Mouse (Mus musculus) right cerebral cortex, adult 18-20 months (tissue): ENCODE data around the gene Smpd2.

ENCODE experiments used
- DNase-seq: peaks from one replicate; pipeline ENCODE4 v3.0.0; 2022; ENCODE audit warnings: mixed read lengths

The Smpd2 gene

DNA sequence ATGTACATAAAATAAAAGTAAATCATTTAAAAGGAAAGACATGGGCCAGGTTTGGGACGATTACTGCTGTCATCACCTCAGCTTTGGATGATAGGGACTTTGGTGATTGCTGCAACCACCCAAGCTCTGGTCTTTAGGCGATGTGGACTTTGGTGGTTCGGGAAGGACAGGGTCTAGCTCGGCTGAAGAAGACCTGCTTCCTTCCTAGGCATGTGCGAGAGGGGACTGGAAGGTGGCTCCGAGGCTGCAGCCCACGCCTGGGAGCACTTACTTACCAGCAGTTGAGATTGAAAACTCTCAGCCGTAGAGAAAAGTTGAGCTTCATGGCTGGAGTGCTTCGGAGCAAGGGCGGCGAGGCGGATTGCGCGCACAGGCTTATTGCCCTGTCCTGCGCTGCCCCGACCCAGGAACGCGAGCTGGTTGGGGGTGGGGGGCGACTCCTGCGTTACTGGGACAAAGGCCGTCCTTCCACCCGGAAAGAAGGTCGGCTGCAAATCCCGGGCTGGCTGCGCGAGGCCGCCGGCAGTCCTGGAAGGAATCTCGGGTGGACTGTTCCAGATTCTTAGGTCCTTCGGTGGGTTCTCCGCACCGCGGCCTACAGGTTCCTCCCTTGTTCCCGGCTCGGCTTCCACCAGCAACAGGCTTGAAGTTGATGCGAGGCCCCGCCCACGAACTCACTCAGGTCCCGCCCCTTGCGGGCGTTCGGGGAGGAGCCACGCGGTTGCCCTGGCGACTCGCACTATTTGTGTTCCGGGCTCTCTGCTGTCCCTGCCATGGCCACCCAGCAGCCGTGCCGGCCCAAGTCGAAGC lies at the start of gene Smpd2, which contains the start of gene Ppil6:
Smpd2 (minus strand) TSS at position 662 of the 810 bp plus-strand sequence.
Ppil6 (plus strand) TSS at position 732 of the 810 bp plus-strand sequence.
- peak; percentile 94 for DNase-seq

DNA sequence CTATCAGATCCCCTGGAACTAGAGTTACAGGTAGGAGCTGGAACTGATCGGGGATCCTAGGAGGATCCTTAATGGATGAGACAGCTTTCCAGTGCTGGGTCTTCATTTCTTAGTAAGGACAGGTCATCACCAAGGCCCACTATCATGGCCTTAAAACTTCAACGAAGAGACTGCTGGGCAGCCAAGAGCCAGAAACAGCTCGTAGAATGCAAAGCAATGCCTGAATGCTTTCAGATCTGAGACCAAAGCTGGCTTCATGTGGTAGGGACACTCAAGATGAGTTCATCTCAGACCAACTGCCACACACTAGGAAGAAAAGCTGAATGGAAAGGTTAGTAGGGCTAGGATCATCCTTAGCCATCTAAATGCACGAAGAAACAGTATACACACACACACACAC lies 48.8 kb upstream of the Smpd2 start:
- no peak for DNase-seq

DNA sequence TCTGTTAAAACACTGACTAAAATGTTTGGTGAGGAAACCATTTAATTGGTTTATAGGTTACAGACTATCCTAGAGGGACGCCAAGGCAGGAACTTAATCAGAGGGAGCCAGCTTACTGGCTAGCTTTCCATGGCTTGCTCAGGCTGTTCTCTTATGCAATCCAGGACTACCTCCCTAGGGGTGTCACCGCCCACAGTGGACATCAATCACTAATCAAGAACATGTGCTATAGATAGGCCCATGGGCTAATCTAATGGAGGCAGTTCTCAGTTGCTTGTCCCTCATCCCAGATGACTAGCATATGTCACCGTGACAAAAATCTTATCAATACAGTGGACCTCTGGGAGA lies 47.8 kb upstream of the Smpd2 start:
- no peak for DNase-seq

DNA sequence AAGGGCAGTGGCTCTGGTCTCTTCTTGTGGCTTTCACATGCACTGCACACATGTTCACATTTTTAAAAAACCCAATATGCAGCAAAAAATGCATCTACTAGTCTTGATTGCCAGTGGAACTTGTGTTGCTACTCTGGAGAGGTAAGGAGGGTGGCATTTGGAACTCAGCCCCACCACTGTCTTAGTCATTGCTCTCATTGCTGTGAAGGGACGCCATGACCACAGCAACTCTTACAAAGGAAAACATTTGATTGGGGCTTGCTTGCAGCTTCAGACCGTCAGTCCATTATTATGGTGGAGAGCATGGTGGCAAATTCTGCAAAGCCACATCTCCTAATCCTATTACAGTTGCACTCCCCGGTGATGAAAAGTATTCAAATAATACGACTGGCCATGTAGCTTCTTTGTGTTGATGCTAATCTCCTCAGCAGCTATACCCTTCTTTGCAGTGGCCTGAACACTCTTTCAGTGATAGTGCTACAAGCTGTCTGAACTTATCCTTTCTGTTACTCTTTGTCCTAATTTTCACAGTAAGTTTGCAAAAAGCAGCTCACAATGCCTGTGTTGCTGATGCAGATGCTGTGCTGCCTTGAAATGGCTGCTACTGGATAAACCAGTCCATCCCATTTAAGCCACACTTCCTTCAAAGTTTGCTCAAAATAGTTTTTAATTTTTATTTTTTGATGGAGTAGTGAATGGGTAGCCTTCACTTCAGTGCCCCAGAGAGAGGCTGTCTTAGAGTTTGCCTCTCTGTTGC lies 47.2 kb upstream of the Smpd2 start:
- no peak for DNase-seq

DNA sequence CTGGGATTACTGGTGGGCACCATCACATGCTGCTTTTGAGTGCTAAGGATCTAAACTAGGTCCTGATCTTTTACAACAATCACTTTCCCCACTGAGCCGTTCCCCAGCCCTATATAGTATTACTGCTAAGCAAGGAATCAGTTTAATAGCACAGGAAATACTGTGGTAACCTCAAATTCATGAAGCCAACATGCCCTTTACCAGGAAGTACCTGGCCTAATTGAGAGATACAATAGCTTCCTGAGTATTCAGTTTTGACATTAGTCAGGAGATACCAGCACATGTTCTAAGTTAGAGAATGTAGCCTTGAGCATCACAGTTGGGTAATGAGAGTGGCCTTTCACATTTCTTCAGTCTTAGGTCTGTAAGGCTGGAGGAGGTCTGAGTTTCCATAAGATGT lies 46.5 kb upstream of the Smpd2 start:
- DNase-seq = no peak

DNA sequence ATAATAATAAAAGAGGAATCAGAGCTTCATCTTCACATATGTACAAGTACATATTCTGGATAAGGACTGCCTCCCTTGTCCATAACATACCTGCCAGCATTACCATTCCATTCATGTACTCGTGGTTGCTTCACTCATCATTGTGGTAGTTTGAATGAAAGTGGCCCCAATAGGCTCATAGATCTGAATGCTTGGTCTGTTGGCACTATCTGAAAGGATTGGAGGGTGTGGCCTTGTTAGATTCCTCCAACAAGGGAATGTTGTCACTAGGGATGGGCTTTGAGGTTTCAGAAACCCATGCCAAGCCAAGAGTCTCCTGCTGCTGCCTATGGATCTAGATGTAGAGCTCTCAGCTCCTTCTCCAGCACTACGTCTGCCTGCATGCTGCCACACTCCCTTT lies 45.8 kb upstream of the Smpd2 start:
- DNase-seq = no peak

DNA sequence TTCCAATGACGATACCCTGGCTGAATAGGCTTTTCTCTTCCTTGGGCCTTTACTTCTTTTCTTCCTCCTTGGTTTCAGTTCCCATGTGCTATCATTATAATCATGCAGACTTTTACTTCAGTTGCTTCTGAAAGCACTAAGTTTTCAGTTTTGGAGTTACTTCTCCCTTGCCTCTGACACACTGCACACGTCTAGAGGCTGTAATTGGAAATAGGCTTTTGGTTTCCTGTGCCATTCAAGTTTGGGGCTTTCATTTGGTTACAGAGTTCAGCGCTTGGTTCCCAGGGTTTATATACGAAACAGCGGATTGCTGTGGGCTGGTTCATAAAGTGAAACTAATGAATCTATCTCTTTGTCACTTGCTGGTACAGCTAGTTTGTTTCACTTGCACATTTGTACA lies 39.8 kb upstream of the Smpd2 start:
- no peak for DNase-seq

DNA sequence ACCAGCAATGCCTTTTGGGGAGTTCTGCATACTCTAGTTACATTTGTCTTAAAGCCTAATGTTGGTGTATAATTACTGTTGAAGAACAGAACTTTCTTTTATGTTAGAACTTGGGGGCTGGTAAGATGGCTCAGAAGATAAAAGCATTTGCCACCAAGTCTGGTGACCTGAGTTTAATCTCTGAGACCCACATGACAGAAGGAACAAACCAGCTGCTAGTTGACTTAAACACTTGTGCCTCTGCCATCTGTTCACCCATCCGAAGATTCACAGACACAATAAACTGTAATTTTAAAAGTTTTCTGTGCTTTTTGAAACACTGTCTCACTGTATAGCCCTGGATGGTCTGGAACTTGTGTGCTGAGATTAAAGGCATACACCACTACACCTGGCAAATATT lies 35.5 kb upstream of the Smpd2 start:
- no peak for DNase-seq

DNA sequence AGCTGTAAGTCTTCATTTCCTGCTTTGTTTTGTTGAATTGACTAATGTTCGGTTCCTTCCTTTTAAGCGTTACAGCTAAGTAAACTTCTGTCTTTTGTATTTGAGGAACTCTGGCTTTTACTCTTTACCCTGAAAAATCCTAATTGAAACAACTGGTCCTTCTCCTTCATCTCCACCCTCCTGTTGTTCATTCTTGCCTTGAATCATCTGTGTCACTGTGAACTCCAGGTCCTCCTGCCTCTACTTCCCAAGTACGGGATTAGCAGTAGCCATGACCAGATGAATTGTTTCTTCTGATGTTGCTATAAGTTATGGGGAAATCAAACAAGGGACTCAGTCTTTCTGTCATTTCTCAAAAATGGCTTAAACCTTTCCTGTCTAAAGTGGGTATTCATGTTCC lies 33.2 kb upstream of the Smpd2 start:
- DNase-seq = no peak

DNA sequence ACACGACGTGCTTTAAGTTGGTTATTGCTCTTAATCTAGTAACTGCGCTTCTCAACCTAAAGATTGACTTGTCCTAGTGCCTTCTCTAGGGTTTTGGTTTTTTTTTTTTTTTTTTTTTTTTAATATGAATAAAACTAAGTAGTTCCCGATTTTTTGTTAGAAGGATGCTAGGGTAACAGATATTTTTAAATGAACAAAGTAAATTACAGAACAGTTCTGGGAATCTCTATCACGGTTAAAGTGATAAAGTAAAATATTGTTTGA lies 30.2 kb upstream of the Smpd2 start:
- DNase-seq = no peak

DNA sequence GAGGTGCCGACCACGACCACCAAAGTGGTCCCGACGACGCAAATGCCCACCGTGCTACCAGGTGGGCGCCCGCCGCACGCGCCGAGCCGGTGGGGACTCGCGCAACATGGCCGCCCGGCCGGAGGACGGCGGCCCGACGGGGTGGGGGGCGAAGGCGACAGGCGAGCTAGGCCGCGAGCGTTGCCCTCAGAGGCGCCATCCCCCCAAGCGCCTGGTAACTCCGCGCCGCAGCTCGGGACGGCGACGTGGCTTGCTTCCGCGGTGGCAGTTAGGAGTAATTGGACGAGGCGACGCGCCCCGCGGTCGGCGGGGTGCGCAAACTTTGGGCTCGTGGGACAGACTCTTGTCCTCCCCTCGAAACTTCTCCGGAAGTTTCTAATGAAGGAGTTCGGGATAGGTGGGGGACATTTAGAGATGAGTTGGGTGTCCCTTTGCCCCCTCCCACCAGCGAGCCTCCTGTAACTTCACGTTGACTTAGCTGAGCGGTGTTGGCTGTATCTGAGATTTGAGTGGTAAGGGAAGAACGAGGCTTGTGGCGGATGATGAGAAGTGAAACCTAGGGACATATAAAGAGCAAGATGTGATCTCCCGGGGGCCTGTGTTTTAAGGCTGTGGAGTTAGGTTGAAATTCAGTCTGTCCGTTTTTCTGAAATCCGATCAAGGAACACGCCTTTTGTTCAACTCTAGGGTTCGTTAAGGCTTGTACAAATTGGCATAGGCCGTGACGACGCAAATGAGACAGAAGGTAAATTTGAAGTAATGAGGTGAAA lies 29.7 kb upstream of the Smpd2 start:
- DNase-seq = peak; percentile 29

DNA sequence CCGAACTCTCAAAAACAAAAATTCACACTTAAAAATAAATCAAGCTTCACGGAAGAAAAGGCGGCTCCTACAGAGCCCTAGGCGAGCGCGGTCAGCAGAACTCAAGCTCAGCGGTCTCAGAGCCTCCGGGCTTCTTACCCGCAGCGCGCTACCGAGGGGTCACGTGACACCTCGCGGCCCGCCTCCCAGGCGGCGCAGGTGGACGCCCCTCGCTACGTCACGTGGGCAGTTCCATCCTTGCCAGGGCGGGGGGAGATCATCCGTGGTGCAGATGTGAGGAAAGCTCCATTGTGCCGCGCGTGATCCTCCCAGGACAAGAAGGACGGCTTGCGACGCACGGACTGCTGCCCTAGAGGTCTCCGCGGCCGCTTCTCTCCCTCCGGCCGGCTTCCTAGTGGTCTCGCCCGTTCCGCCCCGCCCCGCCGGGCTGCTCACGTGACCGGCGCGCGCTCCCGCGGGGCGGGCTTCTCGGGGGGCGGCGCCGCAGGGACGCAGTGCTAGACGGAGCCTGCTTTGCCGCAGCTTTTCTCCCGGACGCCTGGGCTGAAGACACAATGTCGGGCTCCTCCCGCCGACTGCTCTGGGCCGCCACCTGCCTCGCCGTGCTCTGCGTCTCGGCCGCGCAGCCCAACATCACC lies 28.9 kb upstream of the Smpd2 start, which contains the start of gene Cd164:
Cd164 (plus strand) TSS at position 434 of the 638 bp plus-strand sequence.
- DNase-seq = peak; percentile 90

DNA sequence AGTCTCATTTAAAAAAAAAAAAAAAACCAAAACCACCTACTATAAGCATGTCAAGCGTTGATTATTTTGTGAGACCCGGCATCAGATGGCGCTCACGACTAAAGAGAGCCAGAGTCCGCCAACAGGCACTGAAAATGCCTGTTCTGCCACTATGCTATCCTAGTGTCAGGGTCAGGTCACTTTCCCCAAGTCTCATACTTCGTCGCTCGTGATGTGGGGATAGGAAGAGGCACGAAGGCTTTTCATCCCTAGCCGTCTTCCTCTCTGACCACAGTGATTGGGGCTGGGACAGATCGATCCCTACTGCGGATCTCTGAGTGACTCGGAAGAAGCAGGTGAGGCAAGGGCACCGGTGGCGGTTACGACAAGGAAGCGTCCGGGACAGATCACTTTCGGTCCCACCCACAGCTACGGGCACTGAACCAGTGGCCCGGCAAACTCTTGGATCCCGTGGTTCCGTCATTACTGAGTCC lies 28.4 kb upstream of the Smpd2 start:
- DNase-seq = peak; percentile 47

DNA sequence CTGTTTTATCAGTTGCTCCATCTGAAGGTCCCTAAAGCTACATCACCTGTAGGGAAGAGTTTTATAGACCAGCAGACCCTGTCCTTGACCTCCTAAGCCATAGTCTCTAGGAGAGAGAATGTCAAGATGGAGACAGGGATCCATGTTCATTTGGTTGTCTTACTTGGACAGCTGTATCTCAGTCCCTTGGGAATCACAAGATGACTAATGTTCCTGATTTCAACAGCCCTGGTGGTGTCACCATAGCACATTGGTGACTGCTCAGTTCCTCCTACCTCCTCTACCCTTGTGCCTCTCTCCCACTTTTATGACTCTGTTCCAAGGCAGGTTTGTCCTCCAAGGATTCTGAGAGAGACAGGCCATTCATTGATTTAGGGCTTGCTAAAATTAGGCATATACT lies 24.8 kb upstream of the Smpd2 start:
- no peak for DNase-seq

DNA sequence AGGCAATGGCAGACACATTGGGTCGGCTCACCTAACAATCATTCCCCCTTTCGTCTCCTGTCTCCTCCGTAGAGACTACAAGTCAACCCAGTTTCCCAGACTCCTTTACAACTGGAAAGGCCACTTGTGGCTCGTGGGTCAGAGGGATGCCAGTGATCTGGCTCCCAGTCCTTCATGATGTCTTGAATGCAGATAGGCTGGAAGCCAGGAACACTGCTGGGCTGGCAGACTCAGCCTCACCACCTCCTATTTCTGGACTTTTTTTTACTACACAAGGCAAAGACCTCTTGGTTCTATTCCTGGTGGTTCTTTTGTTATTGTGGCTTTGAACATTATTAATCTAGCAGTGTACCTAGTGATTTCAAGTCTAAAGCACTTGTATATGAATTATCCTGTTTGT lies 24.1 kb upstream of the Smpd2 start:
- no peak for DNase-seq

DNA sequence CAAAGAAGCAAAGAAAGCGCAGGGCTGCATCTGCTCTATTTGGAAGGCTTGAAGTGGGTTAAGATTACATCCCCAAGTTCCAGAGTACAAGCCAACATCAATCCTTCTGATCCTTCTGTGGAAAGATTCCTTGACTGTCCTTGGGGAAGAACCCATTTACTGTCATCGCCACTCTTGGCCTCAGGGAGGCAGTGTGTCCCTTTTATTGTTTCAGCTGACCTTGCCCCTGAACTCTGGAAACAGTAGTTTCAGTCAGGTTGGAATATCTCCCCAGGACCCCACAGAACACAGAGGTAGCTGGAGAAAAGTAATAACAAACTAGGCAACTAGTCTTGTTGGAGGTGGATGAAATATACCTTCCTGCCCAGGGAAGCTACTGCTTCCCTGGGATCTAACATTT lies 19.0 kb upstream of the Smpd2 start:
- DNase-seq = no peak

DNA sequence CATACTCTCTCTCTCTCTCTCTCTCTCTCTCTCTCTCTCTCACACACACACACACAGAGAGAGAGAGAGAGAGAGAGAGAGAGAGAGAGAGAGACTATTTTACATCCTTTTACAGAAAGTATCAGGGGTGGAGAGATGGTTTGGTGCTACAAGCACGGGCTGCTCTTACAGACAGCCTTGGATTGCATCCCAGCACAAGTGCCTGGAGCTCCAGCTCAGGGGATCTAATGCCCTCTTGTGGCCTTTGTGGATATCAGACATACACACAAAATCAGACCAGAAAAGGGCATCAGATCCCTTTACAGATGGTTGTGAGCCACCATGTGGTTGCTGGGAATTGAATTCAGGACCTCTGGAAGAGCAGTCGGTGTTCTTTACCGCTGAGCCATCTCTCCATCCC lies 15.3 kb upstream of the Smpd2 start:
- DNase-seq = peak; percentile 73

DNA sequence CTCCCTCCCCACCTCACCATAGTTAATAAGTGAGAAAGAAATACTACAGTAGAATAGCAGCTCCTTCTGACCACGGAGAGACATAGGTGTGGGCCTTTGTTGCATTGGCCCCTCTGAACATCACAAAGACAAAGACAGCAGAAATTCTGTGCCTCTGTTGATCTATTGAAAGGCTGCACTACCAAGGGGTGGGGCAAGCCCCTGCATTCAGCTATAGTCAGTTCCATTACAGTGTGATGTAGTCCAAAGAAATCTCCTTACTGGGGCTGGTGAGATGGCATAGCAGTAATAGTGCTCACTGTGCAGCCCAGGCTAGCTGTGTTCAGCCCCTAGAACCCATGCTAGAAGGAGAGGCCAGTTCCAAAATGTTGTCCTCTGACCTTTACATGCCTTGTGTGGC lies 14.8 kb upstream of the Smpd2 start:
- DNase-seq = no peak

DNA sequence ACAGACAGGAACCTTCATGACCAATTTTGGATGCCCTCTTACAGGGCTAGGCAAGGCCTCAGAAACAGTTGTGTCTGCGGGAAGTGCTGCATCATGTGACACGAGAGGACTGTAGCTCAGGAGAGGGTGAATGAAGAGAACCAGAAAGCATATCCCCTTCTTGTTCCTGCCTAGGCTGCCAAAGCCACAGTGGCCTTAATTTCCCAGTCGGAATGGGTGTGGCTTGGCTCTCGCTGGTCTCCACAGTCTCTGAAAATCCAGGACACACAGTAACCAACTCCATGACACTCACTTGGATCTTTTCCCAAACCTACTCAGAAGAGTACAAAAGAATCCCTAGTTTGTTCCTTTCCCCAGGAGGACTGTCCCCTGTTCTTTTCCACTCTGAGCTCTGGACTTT lies 10.8 kb upstream of the Smpd2 start:
- peak; percentile 50 for DNase-seq

DNA sequence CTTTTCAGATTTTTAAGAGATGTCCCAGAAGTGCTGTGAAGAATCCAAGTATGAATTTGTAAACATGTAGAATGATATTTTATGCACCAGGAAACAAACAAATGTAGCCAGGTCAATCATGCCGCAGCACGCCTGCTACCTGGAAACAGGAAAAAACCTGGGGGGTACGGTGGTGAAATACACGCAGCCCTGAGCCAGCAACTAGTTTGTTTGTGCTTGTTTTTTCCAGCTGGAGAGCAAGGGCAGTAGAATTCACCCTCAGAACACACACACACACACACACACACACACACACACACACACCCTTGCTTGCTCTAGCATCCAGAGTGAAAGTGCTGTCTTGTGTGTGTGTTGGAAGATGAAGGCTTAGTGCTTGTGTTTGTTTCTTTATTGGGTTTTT lies 942 bp upstream of the Smpd2 start:
- DNase-seq = no peak

DNA sequence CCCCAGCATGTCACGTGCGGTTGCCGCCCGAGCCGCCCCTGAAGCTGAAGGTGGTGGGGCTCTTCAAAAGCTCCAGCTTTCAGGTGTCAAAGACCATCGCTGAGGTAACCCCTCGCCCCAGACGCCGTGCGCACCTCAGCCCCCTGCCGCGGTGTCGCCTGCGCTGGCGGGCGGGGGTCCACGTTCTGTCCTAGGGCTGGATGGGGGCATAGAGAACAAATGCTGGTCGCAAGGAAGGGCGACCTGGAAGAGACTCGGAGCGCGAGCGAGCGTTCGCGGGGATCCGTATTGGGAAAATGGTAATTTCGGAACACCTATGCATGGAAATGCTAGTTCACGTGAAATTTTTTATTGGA lies 327 bp upstream of the Smpd2 start:
- DNase-seq = no peak

DNA sequence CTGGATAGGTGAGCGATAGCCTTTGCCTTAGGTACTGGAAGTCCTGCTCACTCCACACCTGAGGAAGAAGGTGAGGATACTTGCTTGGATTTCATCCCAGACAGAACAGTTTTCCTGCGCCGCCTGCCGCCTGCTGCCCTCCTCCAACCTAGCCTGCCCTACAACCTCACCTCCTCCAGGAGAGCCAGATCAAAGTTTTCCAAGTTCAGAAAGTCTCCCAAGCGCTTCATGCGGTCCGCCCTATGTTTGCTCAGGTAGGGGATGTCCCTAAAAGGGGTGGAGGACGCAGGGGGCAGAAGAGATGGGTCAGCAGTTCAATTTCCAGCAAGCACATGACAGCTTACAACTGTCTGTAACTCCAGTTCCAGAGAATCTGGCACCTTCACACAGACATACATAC lies 875 bp downstream of the Smpd2 start:
- DNase-seq = no peak

DNA sequence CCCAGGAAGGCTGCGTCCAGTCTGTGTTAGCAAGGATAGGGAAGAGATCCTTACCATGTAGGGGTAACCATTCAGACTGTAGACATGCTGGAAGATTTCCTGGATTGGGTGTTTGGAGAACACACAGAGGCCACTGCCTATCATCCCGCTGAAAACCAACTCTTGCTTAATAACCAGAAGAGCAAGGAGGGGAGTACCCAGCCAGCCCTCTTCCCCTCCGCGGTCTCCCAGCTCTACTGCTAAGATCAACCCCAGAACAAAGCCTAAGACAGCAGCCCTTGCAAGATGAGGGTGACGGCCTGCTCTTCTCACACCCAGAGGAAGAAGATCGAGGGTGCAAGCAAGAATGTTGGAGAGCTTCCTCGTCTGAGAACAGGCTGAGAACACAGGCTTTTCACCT lies 1.3 kb downstream of the Smpd2 start:
- no peak for DNase-seq
